In the genomic region with DNA sequence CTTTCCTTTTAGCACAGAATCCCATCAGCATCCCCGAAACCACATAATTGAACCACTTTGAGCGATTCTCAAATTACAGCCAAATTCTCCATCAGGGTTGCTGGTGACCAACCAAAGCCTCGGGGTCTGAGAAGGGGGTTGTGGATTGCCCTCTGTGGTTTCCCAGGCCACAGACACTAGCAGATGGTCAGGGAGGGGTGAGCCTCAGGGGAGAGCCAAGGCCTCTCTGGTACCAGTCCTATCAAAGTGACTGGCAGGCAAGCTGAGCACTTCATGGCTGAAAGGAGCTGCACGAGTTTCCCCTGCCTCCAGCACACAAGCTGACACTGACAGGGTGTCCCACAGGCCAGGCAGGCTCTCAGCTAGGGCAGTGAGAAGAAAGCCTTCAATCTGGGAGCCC, we compare ENCODE assay signal across 11 mouse cellular contexts. TPM values are rescaled to one million over a fixed set of nuclear protein-coding genes. Genes with fewer than 3 reads are reported as not detected.
A peak's percentile ranks its signal among the peaks of the same experiment; 100 is the strongest.
DNase-seq lines count a peak whose midpoint lies in the region; ATAC-seq lines count a peak whose summit lies in the region.
"Had no signal": no experiment of that assay in that cellular context is flagged by ENCODE, and none has a peak within 500 bp of the region (broad histone marks: within the 10 kb centered on the region; RNA-seq: fewer than 3 reads in every experiment).

No protein-coding gene starts in this region.

- H3K4me2 ChIP-seq in hindbrain, embryonic 12.5 days (replicated peaks), result no peak overlapping the region
- H3K4me2 ChIP-seq in neural tube, embryonic 12.5 days (replicated peaks), result no peak overlapping the region

- peaks cover 23% of the 10 kb centered on the region for H3K27me3 ChIP-seq in embryonic facial prominence, embryonic 10.5 days (replicated peaks; ENCODE audit: low read depth, poor library complexity, severe bottlenecking)
- peaks cover 3% of the 10 kb centered on the region; the same call in 1 of the 2 replicates for H3K27me3 ChIP-seq in hindbrain, embryonic 12.5 days
- no peaks in the 10 kb centered on the region for H3K27me3 ChIP-seq in neural tube, embryonic 12.5 days (replicated peaks)

- ATAC-seq in hindbrain, embryonic 12.5 days (ENCODE audit: low FRiP score), result peak; percentile 57; the same call in 1 of the 2 replicates
- peak; percentile 29; the same call in 1 of the 2 replicates for ATAC-seq in neural tube, embryonic 12.5 days (ENCODE audit: low FRiP score, low read depth)

- peaks cover 52% of the 10 kb centered on the region for H3K4me1 ChIP-seq in embryonic facial prominence, embryonic 10.5 days
- H3K4me1 ChIP-seq in hindbrain, embryonic 12.5 days, result peaks cover 44% of the 10 kb centered on the region
- peaks cover 37% of the 10 kb centered on the region for H3K4me1 ChIP-seq in neural tube, embryonic 12.5 days

- H3K4me3 ChIP-seq in embryonic facial prominence, embryonic 10.5 days, result no peak overlapping the region
- H3K4me3 ChIP-seq in hindbrain, embryonic 12.5 days, result no peak overlapping the region
- H3K4me3 ChIP-seq in neural tube, embryonic 12.5 days, result no peak overlapping the region
- H3K4me3 ChIP-seq: heart, adult 2 months had no signal

- peak; percentile 64 to 73 for DNase-seq in cerebellum, adult 18-20 months
- DNase-seq in cerebellum, adult 11 months, result no peak
- DNase-seq in embryonic facial prominence, embryonic 10.5 days (ENCODE audit: low spot score), result peak; percentile 63
- no peak for DNase-seq in right cerebral cortex, postnatal 36 days (ENCODE audit: low spot score in 2 of 2)
- no peak for DNase-seq in urinary bladder, postnatal 14 days (ENCODE audit: low spot score)
- DNase-seq in lung, postnatal 36 days, result no peak
- DNase-seq: heart, adult 2 months; kidney, adult 9 months; right cerebral cortex, postnatal 4 days had no signal

- peak overlapping the region; percentile 80 for H3K27ac ChIP-seq in embryonic facial prominence, embryonic 10.5 days (replicated peaks)
- peak overlapping the region; percentile 87 for H3K27ac ChIP-seq in hindbrain, embryonic 12.5 days
- H3K27ac ChIP-seq in neural tube, embryonic 12.5 days, result peak overlapping the region; percentile 16; the same call in 1 of the 2 replicates
- H3K27ac ChIP-seq: heart, adult 2 months had no signal

- no peaks in the 10 kb centered on the region for H3K9me3 ChIP-seq in embryonic facial prominence, embryonic 10.5 days
- H3K9me3 ChIP-seq in hindbrain, embryonic 12.5 days (replicated peaks), result no peaks in the 10 kb centered on the region
- no peaks in the 10 kb centered on the region for H3K9me3 ChIP-seq in neural tube, embryonic 12.5 days

- H3K9ac ChIP-seq in hindbrain, embryonic 12.5 days, result no peak overlapping the region
- H3K9ac ChIP-seq in neural tube, embryonic 12.5 days, result no peak overlapping the region

- 9% methylated on average over 4 of the region's 4 CpGs for WGBS in embryonic facial prominence, embryonic 10.5 days
- WGBS in hindbrain, embryonic 12.5 days, result 16% methylated on average over 4 of the region's 4 CpGs
- WGBS in neural tube, embryonic 12.5 days, result 17% methylated on average over 4 of the region's 4 CpGs

- no peaks in the 10 kb centered on the region for H3K36me3 ChIP-seq in embryonic facial prominence, embryonic 10.5 days (replicated peaks)
- no peaks in the 10 kb centered on the region for H3K36me3 ChIP-seq in hindbrain, embryonic 12.5 days
- no peaks in the 10 kb centered on the region for H3K36me3 ChIP-seq in neural tube, embryonic 12.5 days

RNA-seq across cellular contexts. Expression of a gene that starts 14.5 kb away (rescaled TPM):
- polyA plus RNA-seq in embryonic facial prominence, embryonic 10.5 days (2016; fragmentation: Nextera tagmentation; extraction: Ambion mirVana), result 4.2 and 5.4 TPM in 2 replicates
- 13.5 and 14.1 TPM in 2 replicates for polyA plus RNA-seq in hindbrain, embryonic 12.5 days (2016; fragmentation: Nextera tagmentation; extraction: Ambion mirVana)
- 16.5 and 19.2 TPM in 2 replicates for polyA plus RNA-seq in neural tube, embryonic 12.5 days (2016; fragmentation: Nextera tagmentation; extraction: Ambion mirVana)

Comparison
In these comparisons a context has a peak if more than half of its experiments do, and no peak if none do; other contexts are left out.
1. DNase-seq: peak in cerebellum, adult 18-20 months (2 of 2) and embryonic facial prominence, embryonic 10.5 days (single experiment); none in cerebellum, adult 11 months (single experiment), right cerebral cortex, postnatal 36 days (0 of 2), urinary bladder, postnatal 14 days (single experiment) and lung, postnatal 36 days (single experiment).
2. H3K27ac ChIP-seq: peak in every context shown above with its lines; median percentile 87 in hindbrain, embryonic 12.5 days; 80 in embryonic facial prominence, embryonic 10.5 days; 16 in neural tube, embryonic 12.5 days.